Mouse (Mus musculus) left cerebral cortex, adult 8-10 months (tissue): ENCODE data around the gene Slc5a3. TPM values are rescaled to one million over a fixed set of nuclear protein-coding genes. Genes with fewer than 3 reads are reported as not detected.
A peak's percentile ranks its signal among the peaks of the same experiment; 100 is the strongest.

Experiments used
- DNase-seq, 2 experiments: peaks; one replicate each; pipeline ENCODE4 v3.0.0; 2022; ENCODE audit warnings: low spot score in 2 of 2
- total RNA-seq, 4 experiments: library from RNA; stranded (reverse); gene quantifications; 2 replicates each; pipeline ENCODE4 v1.2.4; 2022

Gene Slc5a3
- total RNA-seq, result 10 to 100 TPM; 19.4 to 37.5 (median 30.1) TPM

DNA sequence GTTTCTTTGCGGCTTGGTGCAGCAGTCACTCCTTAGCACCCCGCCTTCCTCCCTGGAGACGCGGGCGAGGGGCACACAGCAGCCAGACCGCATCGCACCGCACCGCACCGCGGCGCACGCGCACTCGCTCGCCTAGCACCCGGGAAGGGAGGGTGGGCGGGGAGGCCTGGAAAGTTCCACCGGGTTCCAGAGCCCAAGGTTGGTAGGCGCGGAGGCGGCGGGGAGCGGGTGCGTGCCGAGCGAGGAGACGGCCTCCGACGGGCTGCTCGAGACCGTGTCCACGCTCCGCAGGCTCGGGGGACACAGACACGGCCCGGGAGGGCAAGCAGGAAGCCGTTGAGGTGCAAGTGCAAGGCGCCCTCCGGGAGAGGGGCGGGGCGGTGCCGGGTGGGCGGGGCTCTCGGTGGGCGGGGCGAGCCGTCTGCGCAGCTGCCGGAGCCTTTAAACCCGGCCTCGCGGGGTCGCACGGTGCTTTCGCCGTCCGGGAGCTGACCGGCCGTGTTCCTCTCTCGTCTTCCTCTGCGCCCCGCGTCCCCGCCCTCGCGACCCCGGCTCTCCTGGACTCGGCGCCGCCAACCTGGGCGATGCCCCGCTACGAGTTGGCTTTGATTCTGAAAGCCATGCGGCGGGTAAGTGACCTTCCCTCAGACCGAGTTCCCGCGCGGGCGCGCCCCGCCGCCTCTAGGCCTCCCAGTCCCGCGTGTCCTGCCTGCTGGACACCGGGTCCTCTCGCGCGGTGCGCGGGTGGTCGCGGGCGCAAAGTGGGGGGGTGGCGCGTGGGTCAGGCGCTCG is at the start of gene Slc5a3, which contains the start of the genes Mrps6 and Gm49711:
Gene Slc5a3, plus strand, starts transcription at position 471 of the 792 bp plus-strand sequence.
Gene Mrps6, plus strand, starts transcription at position 419 of the 792 bp plus-strand sequence.
Gene Gm49711, plus strand, starts transcription at position 465 of the 792 bp plus-strand sequence.
- DNase-seq, result peak; percentile 79 to 87

DNA sequence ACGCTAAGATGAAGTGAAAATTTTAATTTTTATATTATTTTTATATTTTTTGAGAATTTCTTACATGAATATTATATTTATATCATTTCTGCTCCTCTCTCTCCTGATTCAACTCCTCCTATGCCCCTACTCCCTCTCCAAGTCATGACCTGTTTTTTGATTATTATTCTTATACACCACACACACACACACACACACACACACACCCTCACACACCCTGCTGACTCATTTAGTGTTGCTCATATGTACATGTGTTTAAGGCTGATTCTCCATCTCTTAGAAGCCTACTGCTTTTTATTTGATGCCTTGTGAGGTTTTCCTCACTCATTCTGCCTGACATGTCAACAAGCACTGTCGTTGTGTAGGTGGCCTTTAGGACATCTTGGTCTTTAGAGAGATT is 48.5 kb upstream of the Slc5a3 start:
- no peak for DNase-seq

DNA sequence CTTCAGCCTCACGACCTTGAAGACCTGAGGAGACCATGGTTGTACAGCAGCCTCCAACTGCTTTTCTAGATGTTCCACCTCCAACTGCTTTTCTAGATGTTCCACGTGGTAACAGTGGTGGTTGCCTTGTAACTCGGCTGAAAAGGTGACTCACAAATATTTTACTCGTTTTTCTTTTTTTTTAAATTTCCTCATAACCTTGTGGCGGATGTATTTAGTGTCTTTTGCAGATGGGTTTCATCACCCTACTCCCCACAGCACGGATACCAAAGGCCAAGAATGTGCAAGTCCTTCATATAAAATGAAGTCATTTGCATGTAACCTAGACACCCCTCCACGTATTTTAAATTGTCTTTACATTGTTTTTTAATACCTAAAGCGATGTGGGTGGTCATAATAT is 41.3 kb upstream of the Slc5a3 start:
- DNase-seq, result no peak

DNA sequence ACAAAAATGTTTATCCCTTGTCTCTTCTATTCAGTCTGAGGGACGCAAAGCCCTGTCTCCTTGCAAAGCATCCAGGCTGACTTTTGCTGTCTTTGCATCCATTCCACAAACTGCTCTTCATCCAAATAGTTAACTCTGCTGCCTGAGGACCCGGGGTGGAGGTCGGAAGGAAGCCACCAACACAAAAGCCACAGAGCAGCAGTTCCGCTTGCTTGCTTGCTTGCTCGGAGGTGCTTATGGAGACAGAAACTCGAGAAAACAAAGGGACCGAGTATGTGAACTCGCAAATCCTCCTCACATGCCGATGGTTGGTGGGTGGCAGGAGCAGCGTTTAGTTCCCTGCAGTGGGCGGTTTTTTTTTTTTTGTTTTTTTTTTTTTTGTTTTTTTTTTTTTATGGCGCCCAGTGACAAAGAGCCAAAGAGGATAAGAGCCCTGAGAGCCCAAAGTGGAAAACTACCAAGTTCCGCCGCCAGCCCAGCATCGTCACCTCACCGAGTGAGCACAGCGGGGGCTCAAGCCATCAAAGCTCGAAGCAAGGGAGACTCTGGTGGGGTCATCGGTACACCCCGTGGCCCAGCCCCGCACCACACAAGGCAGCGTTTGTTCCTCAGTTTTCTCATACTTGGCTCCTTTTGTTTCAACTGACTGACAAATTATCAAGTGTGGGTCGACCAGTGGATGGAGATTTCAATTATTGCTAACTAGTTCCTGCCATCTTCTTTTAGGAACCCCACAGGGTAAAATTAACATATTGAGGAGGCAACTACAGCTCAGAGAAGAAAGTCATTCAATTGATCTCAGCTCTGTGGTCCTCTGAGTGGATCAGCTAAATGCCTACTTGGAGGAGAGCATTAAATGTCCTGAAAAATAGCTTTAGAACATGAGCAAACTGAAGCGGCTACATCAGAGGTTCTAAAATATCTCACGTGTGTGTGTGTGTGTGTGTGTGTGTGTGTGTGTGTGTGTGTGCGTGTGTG is 38.7 kb upstream of the Slc5a3 start:
- DNase-seq, result peak in 1 of 2 experiments; percentile 22

DNA sequence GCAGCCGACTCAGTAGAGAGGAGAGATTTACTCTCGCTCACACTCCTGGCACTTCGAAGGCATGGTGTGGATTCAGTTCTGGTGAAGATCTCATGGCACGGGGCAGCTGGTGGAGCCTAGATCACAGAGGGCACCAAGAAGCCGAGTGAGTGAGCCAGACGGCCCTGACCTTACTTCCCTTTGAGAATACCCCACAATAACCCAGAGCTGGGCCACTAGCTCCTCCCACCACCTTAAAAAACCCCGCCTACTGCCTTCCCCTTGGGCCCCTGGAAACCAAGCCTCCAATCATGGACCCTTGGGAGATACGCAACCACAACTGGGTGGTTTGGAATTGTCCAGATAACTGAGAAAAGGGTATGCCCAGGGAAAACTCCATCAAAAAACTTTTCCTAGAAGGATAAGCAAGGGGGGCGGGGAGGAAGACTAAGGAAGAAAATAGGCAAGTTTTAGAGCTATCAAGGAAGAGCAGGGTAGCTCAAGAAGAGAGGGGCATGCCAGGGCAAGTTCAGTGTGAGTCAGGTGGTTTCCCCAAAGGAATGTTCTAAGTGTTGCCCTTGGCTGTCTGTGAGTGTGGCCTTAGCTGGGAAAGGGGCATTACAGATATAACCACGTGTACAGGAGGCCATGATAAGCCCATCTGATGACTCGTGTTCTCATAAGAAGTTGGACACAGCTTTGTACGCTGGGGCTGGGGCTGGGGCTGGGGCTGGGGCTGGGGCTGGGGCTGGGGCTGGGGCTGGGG is 36.3 kb upstream of the Slc5a3 start:
- no peak for DNase-seq

DNA sequence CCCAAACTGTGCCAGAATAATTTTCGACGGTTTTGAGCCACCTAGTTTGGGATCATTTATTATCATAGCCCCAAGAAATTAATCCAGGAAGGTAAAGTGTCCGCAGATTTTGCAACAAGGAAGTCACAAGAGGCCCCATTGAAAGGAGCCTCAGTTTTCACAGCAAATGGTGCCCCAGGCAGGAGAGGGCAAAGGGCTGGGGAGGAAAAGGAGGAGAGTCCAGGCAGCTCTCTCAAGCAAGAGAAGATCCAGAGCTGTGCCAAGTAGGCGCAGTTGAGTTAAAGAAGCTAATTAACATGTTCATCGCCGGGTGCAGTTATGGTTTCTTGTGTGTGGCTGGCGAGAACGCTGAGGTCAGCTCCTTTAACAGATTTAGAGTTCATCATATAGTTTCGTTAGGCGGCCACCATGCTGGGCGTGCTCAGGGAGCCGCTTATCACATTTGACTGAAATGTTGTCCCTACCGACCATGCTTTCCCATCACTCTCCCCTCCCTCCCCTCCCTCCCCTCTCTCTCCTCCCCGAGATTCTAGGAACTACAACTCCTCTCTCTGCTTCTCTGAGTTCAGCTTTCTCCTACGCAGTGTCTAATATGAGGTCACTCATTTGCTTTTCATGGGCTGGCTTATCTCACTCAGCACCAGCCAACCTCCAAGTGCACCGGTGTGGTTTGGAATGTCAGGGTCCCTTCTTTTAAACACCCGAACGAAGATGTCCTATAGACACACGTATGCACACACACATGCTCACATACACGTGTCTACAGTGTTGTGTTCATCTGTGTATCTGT is 35.4 kb upstream of the Slc5a3 start:
- DNase-seq, result no peak

DNA sequence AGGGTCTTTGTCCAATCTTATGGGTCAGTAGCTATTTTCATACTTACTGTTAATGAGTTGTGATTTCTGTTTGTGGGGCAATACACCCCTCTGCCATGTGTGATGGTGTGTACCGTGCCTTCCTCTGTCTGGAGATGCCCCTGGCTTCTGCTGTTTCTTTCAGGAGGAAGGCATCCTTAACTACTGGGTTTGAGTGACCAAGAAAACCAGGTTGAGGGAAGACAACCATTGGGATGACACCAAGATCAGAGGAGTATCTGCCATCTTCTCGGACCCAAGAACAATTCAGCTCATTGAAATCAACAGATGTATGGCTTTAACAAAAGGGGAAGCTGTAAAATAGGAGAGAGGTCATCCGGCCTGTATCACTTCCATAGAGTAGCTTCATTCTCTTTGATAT is 24.8 kb upstream of the Slc5a3 start:
- DNase-seq, result no peak

DNA sequence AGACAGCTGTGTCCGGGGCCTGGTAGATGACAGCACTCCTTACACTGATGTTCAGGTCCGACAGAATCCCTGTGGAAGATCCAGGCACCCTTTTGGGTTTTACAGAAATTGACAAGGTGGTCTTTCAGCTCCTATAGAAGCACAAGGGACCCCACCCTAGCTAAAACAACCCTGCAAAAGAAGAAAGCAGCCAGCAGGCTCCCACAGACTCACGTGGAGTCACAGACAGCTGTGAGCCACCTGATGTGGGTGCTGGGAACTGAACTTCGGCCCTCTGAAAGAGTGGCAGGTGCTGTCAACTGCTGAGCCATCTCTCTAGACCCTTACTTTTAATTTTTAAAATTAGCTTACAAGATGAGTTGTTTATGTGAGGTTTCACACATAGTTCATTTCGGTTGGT is 23.4 kb upstream of the Slc5a3 start:
- no peak for DNase-seq

DNA sequence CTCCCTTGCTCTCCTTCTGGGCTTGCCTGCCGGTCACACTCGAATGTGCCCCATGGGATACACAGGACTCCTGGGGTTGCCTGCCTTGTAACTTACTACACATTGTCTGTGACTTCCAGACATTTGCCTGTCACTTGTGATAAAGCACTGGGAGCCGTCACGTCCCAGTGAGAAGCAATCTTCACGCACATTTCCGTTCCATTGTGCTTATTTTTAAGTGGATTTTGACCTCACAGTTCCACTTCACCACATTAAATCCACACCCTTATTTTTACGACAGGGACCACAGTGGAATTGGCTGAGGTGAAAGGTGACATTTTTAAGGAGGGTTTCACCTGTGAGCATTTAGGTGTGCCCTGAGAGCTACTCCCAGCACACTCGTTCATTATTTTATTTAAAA is 21.4 kb upstream of the Slc5a3 start:
- no peak for DNase-seq

DNA sequence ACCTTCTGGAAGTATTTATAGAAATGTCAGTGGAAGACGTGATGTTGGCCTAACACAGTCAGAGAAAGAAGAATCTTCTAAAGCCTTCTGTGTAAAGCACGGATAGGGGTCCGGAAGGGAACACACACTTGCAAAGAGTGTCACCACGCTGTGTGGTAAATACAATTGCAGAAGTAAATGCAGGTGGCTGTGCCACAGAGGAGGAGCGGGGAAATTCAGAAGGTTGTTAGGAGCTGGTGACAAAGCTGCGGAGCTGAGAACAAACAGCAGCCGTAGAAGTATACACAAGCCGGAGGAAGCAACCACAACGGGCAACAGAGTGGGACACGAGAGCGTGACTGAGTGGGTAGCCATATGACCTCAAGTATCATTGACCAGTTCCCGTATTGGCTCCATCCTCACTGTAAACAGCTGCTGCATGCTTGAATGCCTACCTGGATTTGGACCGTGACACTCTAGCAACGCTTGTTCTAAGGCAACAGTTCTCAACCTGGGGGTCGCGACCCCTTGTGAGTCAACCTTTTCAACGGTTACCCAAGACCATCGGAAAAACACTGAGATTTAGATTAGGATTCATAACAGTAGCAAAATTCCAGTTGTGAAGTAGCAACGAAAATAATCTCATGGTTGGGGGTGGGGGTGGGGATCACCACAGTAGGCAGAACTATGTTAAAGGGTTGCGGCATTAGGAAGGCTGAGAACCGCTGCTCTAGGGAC is 20.1 kb upstream of the Slc5a3 start:
- DNase-seq, result no peak

DNA sequence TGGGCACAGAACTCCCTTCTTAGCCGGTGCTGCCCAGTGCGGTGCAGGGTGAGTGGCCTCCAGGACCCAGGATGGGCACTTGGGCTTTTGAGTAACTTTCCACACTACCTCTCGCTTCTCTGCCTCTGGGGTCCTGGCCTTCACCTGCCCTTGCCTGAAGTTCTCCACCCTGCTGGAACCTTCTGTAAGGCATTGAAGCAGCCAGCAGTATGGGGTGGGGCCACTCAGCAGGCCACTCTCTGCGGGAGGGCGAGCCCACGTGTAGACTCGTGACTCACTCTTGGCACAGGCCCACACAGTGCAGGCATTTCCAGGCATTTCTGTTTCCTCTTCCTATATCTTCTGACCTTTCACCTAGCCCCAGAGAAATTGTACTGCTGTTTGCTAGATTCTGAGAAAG is 18.7 kb upstream of the Slc5a3 start:
- no peak for DNase-seq

DNA sequence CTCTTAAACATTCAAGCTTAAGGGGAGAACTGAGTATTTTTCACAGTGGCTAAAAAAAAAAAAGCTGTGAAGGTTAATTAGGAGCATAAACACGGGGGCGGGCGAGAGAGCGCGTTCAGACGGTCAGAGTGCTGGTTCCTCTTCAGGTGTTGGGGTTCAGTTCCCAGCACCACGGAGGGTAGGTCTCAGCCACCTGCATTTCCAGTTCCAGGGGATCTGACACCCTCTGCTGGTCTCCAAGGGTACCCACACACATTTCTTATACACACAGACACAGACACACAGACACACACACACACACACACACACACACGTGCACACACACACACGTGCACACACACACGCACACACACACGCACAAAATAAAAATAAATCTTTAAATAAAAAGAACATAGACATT is 18.2 kb upstream of the Slc5a3 start:
- no peak for DNase-seq

DNA sequence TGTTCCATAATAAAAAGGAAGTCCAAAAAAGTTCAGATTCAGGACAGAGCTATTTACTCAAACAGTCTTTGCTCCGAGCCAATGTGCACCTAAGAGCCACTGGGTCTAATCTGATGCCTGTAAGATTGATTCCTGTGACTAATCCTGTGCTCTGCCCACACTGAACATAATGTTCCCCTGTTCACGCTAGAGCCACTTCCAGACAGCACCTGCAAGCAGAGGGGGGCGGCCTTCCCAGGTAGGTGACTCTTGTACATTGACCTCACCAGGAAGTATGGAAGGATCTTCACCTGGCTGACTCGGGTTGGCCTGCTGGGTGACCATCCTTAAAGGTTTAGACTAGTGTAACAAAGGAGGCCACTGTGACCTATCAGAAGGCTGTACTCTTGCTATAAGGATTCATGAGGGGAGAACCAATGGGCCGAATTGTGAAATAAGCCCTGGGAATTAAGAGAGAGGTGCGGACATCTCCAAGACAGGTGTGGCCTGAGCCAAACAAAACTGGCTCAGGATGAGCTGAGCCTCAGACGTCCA is 6.3 kb upstream of the Slc5a3 start:
- DNase-seq, result no peak

DNA sequence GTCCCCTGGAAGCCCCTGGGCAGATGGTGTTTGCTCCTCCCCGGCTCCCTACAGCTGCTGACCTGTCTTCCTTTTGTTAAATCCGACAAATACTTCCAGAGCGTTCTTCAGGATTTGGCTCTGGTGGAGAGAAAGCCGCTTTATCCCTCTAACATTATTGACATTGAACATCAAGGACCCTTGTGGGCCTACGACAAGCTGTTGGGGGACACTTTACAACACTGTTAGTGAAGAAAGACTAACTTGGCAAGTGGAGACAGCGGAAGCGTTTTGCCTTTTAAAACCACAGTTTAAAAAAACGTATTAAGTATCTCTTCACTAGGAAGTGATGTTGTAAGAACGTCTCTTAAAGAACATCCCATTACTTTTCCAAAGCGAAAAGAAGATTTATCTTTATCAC is 5.6 kb upstream of the Slc5a3 start:
- no peak for DNase-seq

DNA sequence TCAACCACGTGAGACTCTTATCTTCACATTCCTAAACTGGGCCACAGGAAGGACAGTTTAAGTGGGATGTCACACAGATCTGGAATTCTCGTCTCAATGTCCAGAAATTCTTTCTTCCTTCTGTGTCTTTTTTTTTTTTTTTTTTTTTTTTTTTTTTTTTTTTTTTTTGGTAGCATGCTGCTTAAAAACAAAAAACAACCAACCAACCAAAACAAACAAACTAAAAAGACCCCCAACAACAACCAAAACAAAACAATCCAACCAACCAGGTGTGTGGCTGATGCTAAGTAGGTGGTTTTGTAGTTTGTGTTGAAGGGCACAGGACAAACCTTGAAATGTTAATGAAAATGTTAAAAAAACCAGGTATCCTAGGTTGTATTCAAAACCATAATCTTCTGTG is 1.4 kb upstream of the Slc5a3 start:
- DNase-seq, result no peak

DNA sequence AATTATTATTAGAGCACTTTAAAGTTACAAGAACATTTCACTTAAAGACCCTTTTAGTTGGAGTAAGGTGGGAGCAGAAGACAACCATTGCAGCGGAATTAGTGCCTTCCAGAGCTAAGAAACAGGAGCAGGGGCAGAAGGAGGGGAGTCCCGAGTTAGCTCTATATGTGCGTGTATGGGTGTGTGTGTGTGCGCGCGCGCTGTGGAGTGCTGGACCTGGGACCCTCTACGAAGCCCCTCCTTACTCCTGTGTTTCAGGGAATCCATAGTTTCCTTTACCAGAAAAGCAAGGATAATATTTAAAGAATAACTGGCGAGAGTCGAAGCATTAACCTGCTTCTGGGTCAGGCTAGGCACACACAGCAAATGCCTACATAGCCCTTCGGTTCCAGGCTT is 668 bp upstream of the Slc5a3 start:
- DNase-seq, result no peak

DNA sequence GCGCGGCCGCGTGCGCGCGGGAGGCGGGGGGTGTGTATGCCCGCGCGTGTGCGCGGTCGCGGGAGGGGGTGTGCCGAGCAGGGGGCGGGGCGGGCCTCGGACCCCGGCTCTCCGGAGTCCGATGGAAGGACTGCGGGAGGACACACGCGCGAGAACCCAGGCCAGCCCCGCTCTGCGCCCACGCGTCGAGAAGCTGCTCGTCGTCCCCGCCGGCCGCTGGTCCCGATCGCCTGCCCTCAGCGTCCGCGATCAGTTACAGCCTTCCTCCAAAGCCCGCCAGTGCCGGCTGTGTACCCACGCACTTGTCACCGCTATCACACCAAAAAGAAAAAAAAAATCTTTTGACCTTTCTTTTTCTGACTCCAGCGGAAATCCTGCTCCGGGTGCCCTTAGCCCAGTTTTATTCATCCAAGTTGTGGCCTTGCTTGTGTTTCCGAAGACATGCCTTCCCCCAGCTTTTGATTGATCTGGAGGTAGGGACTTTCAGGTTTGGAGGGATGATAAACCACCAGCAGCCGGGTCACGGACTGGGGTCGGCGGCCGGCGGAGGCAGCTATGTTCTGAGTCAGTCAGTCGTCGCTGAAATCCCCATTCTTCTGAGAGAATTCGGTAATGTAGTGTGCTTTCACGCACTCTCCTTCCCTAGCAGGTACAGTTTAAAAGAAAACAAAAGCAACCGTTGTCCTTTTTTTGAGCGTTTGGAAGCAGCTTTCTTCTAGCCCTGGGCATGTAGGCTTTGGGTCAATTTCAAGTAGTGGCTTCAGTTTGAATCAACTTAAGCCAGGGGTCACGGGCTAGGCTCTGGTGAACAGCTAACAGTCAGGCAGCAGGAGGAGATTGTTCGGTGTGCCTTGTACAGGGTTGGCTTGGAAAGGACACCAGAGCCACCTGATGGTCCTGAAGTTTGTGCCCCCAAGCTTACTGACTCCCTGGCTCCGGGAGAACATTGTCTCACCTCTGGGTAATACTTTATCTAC is 810 bp downstream of the Slc5a3 start:
- DNase-seq, result no peak

DNA sequence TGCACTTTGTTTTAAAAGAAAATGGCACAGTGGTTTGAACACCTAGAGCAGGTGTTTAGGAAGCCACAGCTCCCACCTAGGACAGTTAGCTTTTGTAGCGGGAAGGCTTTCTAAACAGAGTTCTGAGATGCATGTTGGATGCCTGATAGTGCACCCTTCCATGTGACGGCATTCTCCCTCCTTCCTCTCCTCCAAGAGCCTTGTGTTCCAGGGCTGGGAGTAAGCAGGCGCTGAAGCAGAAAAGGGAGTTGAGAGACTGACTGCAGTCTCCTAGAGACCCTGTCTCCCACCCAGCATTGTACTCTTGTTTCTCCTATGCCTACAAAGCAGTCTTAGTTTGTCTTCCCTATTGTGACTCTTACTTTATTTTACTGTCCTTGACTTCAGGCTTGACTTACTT is 2.1 kb downstream of the Slc5a3 start:
- no peak for DNase-seq

DNA sequence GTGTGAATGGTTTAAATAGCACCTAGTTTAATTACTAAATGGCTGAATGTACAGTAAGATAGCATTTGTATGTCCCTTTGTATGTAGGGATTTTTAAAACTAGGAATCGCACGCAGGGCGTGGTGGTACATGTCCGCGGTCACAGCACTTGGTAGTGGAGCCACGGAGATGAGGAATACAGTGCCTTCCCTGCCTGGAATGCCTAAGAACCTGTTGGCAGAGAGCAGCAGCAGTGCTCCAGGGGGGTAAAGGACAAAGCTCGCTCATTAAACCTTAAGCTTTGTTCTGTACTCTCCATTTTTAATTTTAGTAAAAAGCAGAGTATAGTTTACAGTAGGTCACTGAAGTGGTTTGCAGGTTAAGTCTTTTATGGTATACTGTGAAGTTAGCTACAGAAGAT is 3.5 kb downstream of the Slc5a3 start:
- DNase-seq, result no peak
